Comparison of ENCODE assay signal across 7 mouse cellular contexts in genomic region chr17:35835424-35836140, GRCm38 (mm10). TPM values are rescaled to one million over a fixed set of nuclear protein-coding genes. Genes with fewer than 3 reads are reported as not detected.
DNase-seq lines count a peak whose midpoint lies in the region; ATAC-seq and TF ChIP-seq lines count a peak whose summit lies in the region.

No protein-coding gene starts in this region.

- no peak for TF ChIP-seq CTCF in intestine, postnatal 0 days (IDR thresholded peaks at IDR 0.05; ENCODE audit: low read depth)

- peak overlapping the region; percentile 99 for H3K9ac ChIP-seq in embryonic facial prominence, embryonic 13.5 days
- H3K9ac ChIP-seq in intestine, postnatal 0 days (ENCODE audit: low read depth, low read length): no peak overlapping the region
- peak overlapping the region; percentile 4; the same call in 1 of the 2 replicates for H3K9ac ChIP-seq in midbrain, embryonic 15.5 days

- H3K4me2 ChIP-seq in embryonic facial prominence, embryonic 13.5 days: peak overlapping the region; percentile 90
- H3K4me2 ChIP-seq in intestine, postnatal 0 days (replicated peaks; ENCODE audit: low read depth): peak overlapping the region; percentile 80
- H3K4me2 ChIP-seq in midbrain, embryonic 15.5 days: peak overlapping the region; percentile 57

- H3K27me3 ChIP-seq in megakaryocyte, embryonic 14.5 days (replicated peaks): no peaks in the 10 kb centered on the region
- H3K27me3 ChIP-seq in embryonic facial prominence, embryonic 13.5 days: no peaks in the 10 kb centered on the region
- H3K27me3 ChIP-seq in intestine, postnatal 0 days (replicated peaks; ENCODE audit: control insufficient read depth, insufficient read depth, low read length): no peaks in the 10 kb centered on the region
- no peaks in the 10 kb centered on the region for H3K27me3 ChIP-seq in midbrain, embryonic 15.5 days (replicated peaks)

- peaks cover 62% of the 10 kb centered on the region for H3K36me3 ChIP-seq in megakaryocyte, embryonic 14.5 days (replicated peaks; ENCODE audit: low read length)
- H3K36me3 ChIP-seq in embryonic facial prominence, embryonic 13.5 days: peaks cover 61% of the 10 kb centered on the region
- peaks cover 44% of the 10 kb centered on the region for H3K36me3 ChIP-seq in intestine, postnatal 0 days (ENCODE audit: control insufficient read depth, insufficient read depth)
- peaks cover 28% of the 10 kb centered on the region for H3K36me3 ChIP-seq in midbrain, embryonic 15.5 days (replicated peaks)

- H3K27ac ChIP-seq in embryonic facial prominence, embryonic 13.5 days: peak overlapping the region; percentile 45; the same call in 1 of the 2 replicates
- H3K27ac ChIP-seq in intestine, postnatal 0 days (ENCODE audit: low read depth, low read length): peak overlapping the region; percentile 36; the same call in 1 of the 2 replicates
- H3K27ac ChIP-seq in midbrain, embryonic 15.5 days: peak overlapping the region; percentile 28; the same call in 1 of the 2 replicates

- H3K4me3 ChIP-seq in megakaryocyte, embryonic 14.5 days (replicated peaks): peak overlapping the region; percentile 79
- peak overlapping the region; percentile 86 for H3K4me3 ChIP-seq in embryonic facial prominence, embryonic 13.5 days
- peak overlapping the region; percentile 67; the same call in 1 of the 2 replicates for H3K4me3 ChIP-seq in intestine, postnatal 0 days (ENCODE audit: low read depth, low read length)
- H3K4me3 ChIP-seq in midbrain, embryonic 15.5 days: peak overlapping the region; percentile 96

- H3K4me1 ChIP-seq in megakaryocyte, embryonic 14.5 days: peaks cover 66% of the 10 kb centered on the region
- peaks cover 34% of the 10 kb centered on the region for H3K4me1 ChIP-seq in embryonic facial prominence, embryonic 13.5 days
- no peaks in the 10 kb centered on the region for H3K4me1 ChIP-seq in intestine, postnatal 0 days (replicated peaks; ENCODE audit: control insufficient read depth, insufficient read depth, low read length)
- H3K4me1 ChIP-seq in midbrain, embryonic 15.5 days: peaks cover 42% of the 10 kb centered on the region

- ATAC-seq in megakaryocyte, adult 5-6 weeks (ENCODE audit: poor library complexity, severe bottlenecking): no peak
- ATAC-seq in embryonic facial prominence, embryonic 13.5 days (ENCODE audit: insufficient number of reproducible peaks, insufficient read depth, low FRiP score, low TSS enrichment, low read depth): no peak
- no peak for ATAC-seq in intestine, postnatal 0 days
- no peak for ATAC-seq in midbrain, embryonic 15.5 days (replicated peaks)

- no peaks in the 10 kb centered on the region for H3K9me3 ChIP-seq in megakaryocyte, embryonic 14.5 days
- no peaks in the 10 kb centered on the region for H3K9me3 ChIP-seq in embryonic facial prominence, embryonic 13.5 days
- no peaks in the 10 kb centered on the region for H3K9me3 ChIP-seq in intestine, postnatal 0 days (ENCODE audit: control insufficient read depth)
- H3K9me3 ChIP-seq in midbrain, embryonic 15.5 days: no peaks in the 10 kb centered on the region

- no peak for DNase-seq in adrenal gland, adult 8-10 months
- DNase-seq in testis, postnatal 10 days (ENCODE audit: low spot score): no peak

- 74% methylated on average over 26 of the region's 26 CpGs for WGBS in embryonic facial prominence, embryonic 13.5 days
- 58% methylated on average over 26 of the region's 26 CpGs for WGBS in intestine, postnatal 0 days
- 76% methylated on average over 26 of the region's 26 CpGs for WGBS in midbrain, embryonic 15.5 days

RNA-seq across cellular contexts. Expression of gene Tubb5, which starts 2.5 kb away (rescaled TPM):
- 96.5 and 217 TPM in 2 replicates for polyA plus RNA-seq in megakaryocyte, embryonic 14.5 days (2012; ENCODE audit: insufficient read depth, low replicate concordance)
- total RNA-seq in megakaryocyte, adult 5-6 weeks (2015): 649 TPM in 2 replicates
- total RNA-seq in megakaryocyte, adult 5-6 weeks (2017): 751 and 811 TPM in 2 replicates
- 1,166 and 1,221 TPM in 2 replicates for polyA plus RNA-seq in embryonic facial prominence, embryonic 13.5 days (2015; fragmentation: Nextera tagmentation; extraction: Ambion mirVana)
- 233 and 240 TPM in 2 replicates for polyA plus RNA-seq in intestine, postnatal 0 days (2015; fragmentation: Nextera tagmentation; extraction: Ambion mirVana)
- 1,854 and 1,858 TPM in 2 replicates for polyA plus RNA-seq in midbrain, embryonic 15.5 days (2015; fragmentation: Nextera tagmentation; extraction: Ambion mirVana)
- 100 to 1,000 TPM; 141 to 168 (median 159) TPM for total RNA-seq in adrenal gland, adult 8-10 months (2022)

RNA-seq across cellular contexts. Expression of gene Mdc1, which starts 5.7 kb away (rescaled TPM):
- polyA plus RNA-seq in megakaryocyte, embryonic 14.5 days (2012; ENCODE audit: insufficient read depth, low replicate concordance): 1.2 and 2.3 TPM in 2 replicates
- total RNA-seq in megakaryocyte, adult 5-6 weeks (2015): 37.6 and 62.8 TPM in 2 replicates
- total RNA-seq in megakaryocyte, adult 5-6 weeks (2017): 17.3 and 18.6 TPM in 2 replicates
- 15.7 and 21.0 TPM in 2 replicates for polyA plus RNA-seq in embryonic facial prominence, embryonic 13.5 days (2015; fragmentation: Nextera tagmentation; extraction: Ambion mirVana)
- polyA plus RNA-seq in intestine, postnatal 0 days (2015; fragmentation: Nextera tagmentation; extraction: Ambion mirVana): 2.3 and 2.7 TPM in 2 replicates
- polyA plus RNA-seq in midbrain, embryonic 15.5 days (2015; fragmentation: Nextera tagmentation; extraction: Ambion mirVana): 9.0 and 10.7 TPM in 2 replicates
- 10 to 100 TPM; 20.9 to 28.2 (median 24.1) TPM for total RNA-seq in adrenal gland, adult 8-10 months (2022)

RNA-seq across cellular contexts. Expression of gene Flot1, which starts 12.6 kb away (rescaled TPM):
- polyA plus RNA-seq in megakaryocyte, embryonic 14.5 days (2012; ENCODE audit: insufficient read depth, low replicate concordance): 43.6 and 163 TPM in 2 replicates
- total RNA-seq in megakaryocyte, adult 5-6 weeks (2015): 73.5 and 95.0 TPM in 2 replicates
- 124 and 127 TPM in 2 replicates for total RNA-seq in megakaryocyte, adult 5-6 weeks (2017)
- polyA plus RNA-seq in embryonic facial prominence, embryonic 13.5 days (2015; fragmentation: Nextera tagmentation; extraction: Ambion mirVana): 61.0 and 67.2 TPM in 2 replicates
- 56.4 and 57.8 TPM in 2 replicates for polyA plus RNA-seq in intestine, postnatal 0 days (2015; fragmentation: Nextera tagmentation; extraction: Ambion mirVana)
- polyA plus RNA-seq in midbrain, embryonic 15.5 days (2015; fragmentation: Nextera tagmentation; extraction: Ambion mirVana): 86.8 and 98.0 TPM in 2 replicates
- 100 to 1,000 TPM in 2 of 4 experiments, 10 to 100 TPM in 2; 57.2 to 117 (median 94.8) TPM for total RNA-seq in adrenal gland, adult 8-10 months (2022)

RNA-seq across cellular contexts. Expression of gene Ier3, which starts 14.1 kb away (rescaled TPM):
- polyA plus RNA-seq in megakaryocyte, embryonic 14.5 days (2012; ENCODE audit: insufficient read depth, low replicate concordance): 62.2 and 65.8 TPM in 2 replicates
- total RNA-seq in megakaryocyte, adult 5-6 weeks (2015): 21.1 and 22.8 TPM in 2 replicates
- 15.7 and 20.5 TPM in 2 replicates for total RNA-seq in megakaryocyte, adult 5-6 weeks (2017)
- 20.1 and 27.7 TPM in 2 replicates for polyA plus RNA-seq in embryonic facial prominence, embryonic 13.5 days (2015; fragmentation: Nextera tagmentation; extraction: Ambion mirVana)
- 34.6 and 36.9 TPM in 2 replicates for polyA plus RNA-seq in intestine, postnatal 0 days (2015; fragmentation: Nextera tagmentation; extraction: Ambion mirVana)
- polyA plus RNA-seq in midbrain, embryonic 15.5 days (2015; fragmentation: Nextera tagmentation; extraction: Ambion mirVana): 9.7 and 9.9 TPM in 2 replicates
- 10 to 100 TPM in 3 of 4 experiments, 1 to 10 TPM in 1; 8.3 to 19.3 (median 13.7) TPM for total RNA-seq in adrenal gland, adult 8-10 months (2022)

RNA-seq across cellular contexts. Expression of gene Nrm, which starts 25.5 kb away (rescaled TPM):
- 5.6 TPM in 1 of 2 replicates, not detected in the other for polyA plus RNA-seq in megakaryocyte, embryonic 14.5 days (2012; ENCODE audit: insufficient read depth, low replicate concordance)
- 88.5 and 114 TPM in 2 replicates for total RNA-seq in megakaryocyte, adult 5-6 weeks (2015)
- total RNA-seq in megakaryocyte, adult 5-6 weeks (2017): 80.1 and 82.8 TPM in 2 replicates
- 49.0 and 53.5 TPM in 2 replicates for polyA plus RNA-seq in embryonic facial prominence, embryonic 13.5 days (2015; fragmentation: Nextera tagmentation; extraction: Ambion mirVana)
- polyA plus RNA-seq in intestine, postnatal 0 days (2015; fragmentation: Nextera tagmentation; extraction: Ambion mirVana): 19.8 and 20.6 TPM in 2 replicates
- polyA plus RNA-seq in midbrain, embryonic 15.5 days (2015; fragmentation: Nextera tagmentation; extraction: Ambion mirVana): 18.6 and 18.9 TPM in 2 replicates
- total RNA-seq in adrenal gland, adult 8-10 months (2022): 1 to 10 TPM; 2.5 to 5.4 (median 5.0) TPM
